In the genomic region with DNA sequence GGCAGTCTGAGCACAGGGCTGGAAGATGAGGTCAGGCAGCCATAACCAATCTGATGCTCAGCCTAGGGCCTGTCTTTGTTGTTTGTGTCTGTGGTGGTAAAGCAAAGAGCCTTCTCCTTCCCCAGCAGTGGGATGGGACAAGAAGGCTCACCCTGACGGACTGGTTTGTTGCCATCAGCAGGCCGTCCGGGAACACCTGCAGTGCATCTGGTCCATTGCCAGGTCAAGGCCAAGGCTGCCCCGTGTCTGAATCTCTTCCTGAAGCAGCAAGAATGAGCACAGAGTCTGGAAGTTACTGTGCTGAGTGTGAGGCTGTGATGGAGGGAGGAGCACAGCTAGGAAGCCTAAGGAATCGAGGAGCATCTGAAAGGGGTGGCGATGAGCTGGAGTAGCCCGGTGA, we compare ENCODE assay signal across 14 mouse cellular contexts.
"Had no signal": no experiment of that assay in that cellular context is flagged by ENCODE, and none has a peak within 500 bp of the region (broad histone marks: within the 10 kb centered on the region; RNA-seq: fewer than 3 reads in every experiment).

No protein-coding gene starts in this region.

- H3K27ac ChIP-seq: kidney, postnatal 0 days; left cerebral cortex, adult 2 months; liver, embryonic 13.5 days; lung, embryonic 15.5 days; macrophage; midbrain, embryonic 15.5 days; neural tube, embryonic 13.5 days had no signal

- H3K9me3 ChIP-seq: liver, embryonic 13.5 days; lung, embryonic 15.5 days; megakaryocyte, embryonic 14.5 days; midbrain, embryonic 15.5 days; neural tube, embryonic 13.5 days had no signal

- DNase-seq: liver; liver, embryonic 13.5 days; liver, postnatal 0 days; retina, postnatal 1 day; right cerebral cortex, postnatal 4 days; spleen, adult 18-20 months had no signal

- H3K9ac ChIP-seq: liver, embryonic 13.5 days; liver, postnatal 0 days; lung, embryonic 15.5 days; midbrain, embryonic 15.5 days; neural tube, embryonic 13.5 days had no signal

- ATAC-seq: liver, postnatal 0 days had no signal

- H3K27me3 ChIP-seq: lung, embryonic 15.5 days; midbrain, embryonic 15.5 days; neural tube, embryonic 13.5 days had no signal

- H3K36me3 ChIP-seq: liver, embryonic 13.5 days; lung, embryonic 15.5 days; midbrain, embryonic 15.5 days; neural tube, embryonic 13.5 days had no signal

- H3K4me2 ChIP-seq: liver, embryonic 13.5 days; lung, embryonic 15.5 days; midbrain, embryonic 11.5 days; midbrain, embryonic 15.5 days; neural tube, embryonic 13.5 days had no signal

- H3K4me3 ChIP-seq: left cerebral cortex, adult 2 months; liver, embryonic 13.5 days; lung, embryonic 15.5 days; midbrain, embryonic 15.5 days; neural tube, embryonic 13.5 days had no signal
